Mouse (Mus musculus): ENCODE data around the gene Ercc6l2. TPM values are rescaled to one million over a fixed set of nuclear protein-coding genes. Genes with fewer than 3 reads are reported as not detected.

Gene Ercc6l2
- polyA plus RNA-seq, 1 experiment from 2014 or later = 6.2 TPM

DNA sequence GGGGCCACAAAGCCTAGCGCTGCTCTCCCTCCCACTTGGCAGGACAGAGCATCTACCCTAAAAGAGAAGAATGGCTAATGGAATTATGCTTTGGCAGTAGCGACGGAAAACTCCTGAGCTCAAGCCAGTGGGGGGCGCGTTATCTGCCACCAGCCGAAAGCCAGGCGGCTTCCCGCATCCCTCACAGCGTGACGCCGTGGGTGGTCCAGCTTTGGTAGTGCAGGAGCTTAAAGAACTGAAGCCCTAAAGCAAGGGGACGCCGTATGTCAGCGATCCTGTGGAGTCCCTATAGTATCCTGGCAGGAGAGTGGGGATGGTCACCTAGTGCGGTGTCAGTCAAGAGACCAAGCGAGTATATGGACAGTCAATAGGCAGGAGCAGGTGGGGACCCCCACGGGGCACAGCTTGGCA is 86.3 kb downstream of the Ercc6l2 start:
- TF ChIP-seq CTCF (IDR thresholded peaks at IDR 0.05; ENCODE audit: low read depth) = peak; percentile 61
- Histone ChIP-seq H3K27me3 (replicated peaks; ENCODE audit: control insufficient read depth, insufficient read depth, low read length) (no peaks in the 10 kb centered on the region), H3K4me3 (ENCODE audit: low read depth, low read length) (no peak overlapping the region), H3K4me2 (replicated peaks; ENCODE audit: low read depth) (peak overlapping the region; percentile 57), H3K36me3 (ENCODE audit: control insufficient read depth, insufficient read depth) (peaks cover 9% of the 10 kb centered on the region; the same call in 1 of the 2 replicates), H3K9ac (ENCODE audit: low read depth, low read length) (no peak overlapping the region), H3K27ac (ENCODE audit: low read depth, low read length) (no peak overlapping the region; the same call in 1 of the 2 replicates), H3K9me3 (ENCODE audit: control insufficient read depth) (no peaks in the 10 kb centered on the region), H3K4me1 (replicated peaks; ENCODE audit: control insufficient read depth, insufficient read depth, low read length) (peaks cover 3% of the 10 kb centered on the region; the same call in 1 of the 2 replicates)
- 38% methylated on average over 17 of the region's 17 CpGs for whole genome bisulfite sequencing
- ATAC-seq = no peak

DNA sequence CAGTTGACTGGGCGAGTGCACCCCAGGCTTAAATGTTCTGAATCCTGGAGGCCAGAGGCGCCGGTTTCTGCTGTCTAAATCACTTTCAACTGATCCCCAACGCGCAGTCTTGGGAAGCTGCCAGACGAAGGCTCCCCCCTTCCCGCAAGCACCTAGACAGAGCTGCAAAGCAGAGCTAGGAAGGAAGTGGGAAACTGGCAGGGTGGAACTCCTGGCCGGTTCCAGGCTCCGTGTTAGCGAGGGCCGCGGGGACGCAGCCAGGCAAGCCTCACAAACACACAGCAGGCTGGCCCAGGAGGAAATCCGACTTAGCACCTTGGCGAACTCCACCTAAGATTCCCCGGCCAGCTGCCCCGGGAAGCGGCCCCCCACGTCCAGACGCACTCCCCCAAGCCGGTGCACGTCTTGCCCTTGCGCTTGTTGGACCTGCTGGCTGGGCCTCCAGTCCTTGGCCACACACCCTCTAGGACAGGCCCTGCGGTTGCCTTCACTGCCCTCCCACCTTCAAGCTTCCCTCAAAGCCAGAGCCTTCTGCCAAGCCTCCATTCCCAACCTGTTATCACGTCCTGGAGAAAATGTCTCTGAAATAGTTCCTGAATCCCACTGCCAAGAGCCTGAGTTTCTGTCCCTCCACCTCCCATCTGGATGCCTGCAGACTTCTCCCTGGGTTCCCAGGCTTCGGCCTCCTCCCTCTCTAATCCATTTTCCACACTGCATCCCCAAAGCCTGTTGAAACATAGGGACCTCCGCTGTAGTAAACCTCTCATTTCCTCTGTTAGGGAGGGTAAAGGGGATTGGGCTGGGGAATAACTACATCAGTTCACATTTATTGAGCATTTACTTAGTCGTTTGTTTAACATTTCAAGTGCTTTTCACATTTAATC is 86.9 kb downstream of the Ercc6l2 start:
- Histone ChIP-seq H3K9ac (ENCODE audit: low read depth, low read length) (no peak overlapping the region), H3K4me1 (replicated peaks; ENCODE audit: control insufficient read depth, insufficient read depth, low read length) (peaks cover 3% of the 10 kb centered on the region; the same call in 1 of the 2 replicates), H3K27me3 (replicated peaks; ENCODE audit: control insufficient read depth, insufficient read depth, low read length) (no peaks in the 10 kb centered on the region), H3K4me2 (replicated peaks; ENCODE audit: low read depth) (peak overlapping the region; percentile 57), H3K9me3 (ENCODE audit: control insufficient read depth) (no peaks in the 10 kb centered on the region), H3K27ac (ENCODE audit: low read depth, low read length) (no peak overlapping the region), H3K4me3 (ENCODE audit: low read depth, low read length) (no peak overlapping the region), H3K36me3 (ENCODE audit: control insufficient read depth, insufficient read depth) (peaks cover 9% of the 10 kb centered on the region; the same call in 1 of the 2 replicates)
- no peak for TF ChIP-seq CTCF (IDR thresholded peaks at IDR 0.05; ENCODE audit: low read depth)
- 49% methylated on average over 28 of the region's 28 CpGs for WGBS
- no peak for ATAC-seq

DNA sequence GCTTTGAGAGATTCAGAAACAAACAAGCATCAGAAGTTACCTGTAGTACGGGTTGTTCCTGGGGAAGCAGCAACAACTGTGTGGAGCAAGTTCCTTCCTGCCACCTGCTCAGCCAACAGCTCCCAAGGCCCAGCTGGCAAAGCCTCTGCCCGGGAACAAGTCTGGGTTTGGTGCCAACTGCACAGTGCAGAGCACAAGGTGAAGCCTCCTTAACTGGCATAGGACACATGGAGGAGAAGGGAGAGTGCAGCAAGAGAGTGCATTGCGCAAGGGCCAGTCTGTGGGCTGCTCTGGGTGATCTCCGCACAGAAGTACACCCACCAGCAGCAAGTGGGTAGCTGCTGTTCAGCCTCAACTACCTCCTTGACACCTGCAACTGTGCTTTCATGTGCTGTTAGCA is 91.5 kb downstream of the Ercc6l2 start:
- no peak overlapping the region for H3K27ac ChIP-seq (ENCODE audit: low read depth, low read length)
- H3K4me3 ChIP-seq (ENCODE audit: low read depth, low read length) = no peak overlapping the region
- 81% methylated on average over 4 of the region's 4 CpGs for WGBS
- H3K4me2 ChIP-seq (replicated peaks; ENCODE audit: low read depth) = no peak overlapping the region
- no peaks in the 10 kb centered on the region for H3K27me3 ChIP-seq (replicated peaks; ENCODE audit: control insufficient read depth, insufficient read depth, low read length)
- no peak for TF ChIP-seq CTCF (IDR thresholded peaks at IDR 0.05; ENCODE audit: low read depth)
- H3K9ac ChIP-seq (ENCODE audit: low read depth, low read length) = no peak overlapping the region
- no peaks in the 10 kb centered on the region for H3K9me3 ChIP-seq (ENCODE audit: control insufficient read depth)
- no peak for ATAC-seq
- H3K4me1 ChIP-seq (replicated peaks; ENCODE audit: control insufficient read depth, insufficient read depth, low read length) = peaks cover 3% of the 10 kb centered on the region; the same call in 1 of the 2 replicates
- H3K36me3 ChIP-seq (ENCODE audit: control insufficient read depth, insufficient read depth) = no peaks in the 10 kb centered on the region

DNA sequence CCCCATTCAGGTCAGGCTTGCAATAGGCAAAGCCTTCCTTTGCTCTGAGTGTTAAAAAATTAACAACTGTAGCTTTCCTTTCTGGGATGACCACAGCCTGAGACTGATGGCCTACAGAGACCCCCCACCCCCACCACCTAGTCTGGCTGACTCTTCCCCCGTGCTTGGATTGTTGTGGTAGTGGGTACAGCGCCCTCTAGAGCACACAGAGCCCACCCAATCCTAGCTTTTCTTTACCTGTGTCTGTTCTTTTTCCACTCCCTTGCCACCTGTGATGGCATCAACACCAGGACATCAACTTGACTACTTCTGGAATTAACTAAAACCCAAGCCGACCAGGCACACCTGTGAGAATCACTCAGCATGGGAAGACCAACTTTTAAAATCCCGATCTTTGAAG is 92.4 kb downstream of the Ercc6l2 start:
- Histone ChIP-seq H3K4me1 (replicated peaks; ENCODE audit: control insufficient read depth, insufficient read depth, low read length) (no peaks in the 10 kb centered on the region), H3K27me3 (replicated peaks; ENCODE audit: control insufficient read depth, insufficient read depth, low read length) (no peaks in the 10 kb centered on the region), H3K9me3 (ENCODE audit: control insufficient read depth) (no peaks in the 10 kb centered on the region), H3K27ac (ENCODE audit: low read depth, low read length) (no peak overlapping the region), H3K9ac (ENCODE audit: low read depth, low read length) (no peak overlapping the region), H3K4me3 (ENCODE audit: low read depth, low read length) (no peak overlapping the region), H3K36me3 (ENCODE audit: control insufficient read depth, insufficient read depth) (no peaks in the 10 kb centered on the region), H3K4me2 (replicated peaks; ENCODE audit: low read depth) (no peak overlapping the region)
- ATAC-seq = no peak
- peak; percentile 35; the same call in 1 of the 2 replicates for TF ChIP-seq CTCF (IDR thresholded peaks at IDR 0.05; ENCODE audit: low read depth)
- WGBS = 44% methylated on average over 4 of the region's 4 CpGs

DNA sequence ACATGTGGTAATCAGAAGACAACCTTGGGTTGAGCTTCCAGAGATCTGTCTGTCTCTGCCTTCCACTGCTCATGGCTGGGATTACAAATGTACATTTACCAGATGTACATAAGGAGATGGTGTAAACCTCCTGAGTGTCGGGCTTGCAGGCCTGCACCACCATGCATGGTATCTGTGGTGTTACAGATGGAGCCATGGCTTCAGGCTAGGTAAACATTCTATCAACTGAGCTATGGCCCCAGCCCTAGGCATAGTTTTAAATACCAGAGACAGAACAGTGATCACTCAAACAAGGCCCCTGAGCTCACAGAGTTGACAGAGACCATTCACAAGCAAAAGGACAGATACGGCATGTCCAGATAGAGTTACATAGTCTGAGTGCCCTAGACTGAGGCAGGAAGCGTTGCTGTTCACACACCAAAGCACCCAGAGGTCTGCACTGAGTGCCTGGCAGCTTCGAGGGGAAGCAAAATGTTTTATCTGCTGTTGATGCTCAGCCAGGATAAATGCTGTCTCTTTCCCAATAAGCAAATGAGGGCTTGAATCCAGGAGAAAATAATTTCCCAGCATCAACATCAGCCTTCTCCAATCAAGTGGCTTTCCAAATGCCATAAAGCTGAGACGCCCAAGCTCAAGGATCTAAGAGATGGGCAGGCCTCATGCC is 95.2 kb downstream of the Ercc6l2 start:
- no peak for ATAC-seq
- TF ChIP-seq CTCF (IDR thresholded peaks at IDR 0.05; ENCODE audit: low read depth) = no peak
- no peaks in the 10 kb centered on the region for H3K9me3 ChIP-seq (ENCODE audit: control insufficient read depth)
- H3K4me3 ChIP-seq (ENCODE audit: low read depth, low read length) = no peak overlapping the region
- H3K27ac ChIP-seq (ENCODE audit: low read depth, low read length) = peak overlapping the region; percentile 4; the same call in 1 of the 2 replicates
- H3K27me3 ChIP-seq (replicated peaks; ENCODE audit: control insufficient read depth, insufficient read depth, low read length) = no peaks in the 10 kb centered on the region
- no peak overlapping the region for H3K9ac ChIP-seq (ENCODE audit: low read depth, low read length)
- no peak overlapping the region for H3K4me2 ChIP-seq (replicated peaks; ENCODE audit: low read depth)
- WGBS = 47% methylated on average over 5 of the region's 5 CpGs
- no peaks in the 10 kb centered on the region for H3K4me1 ChIP-seq (replicated peaks; ENCODE audit: control insufficient read depth, insufficient read depth, low read length)
- no peaks in the 10 kb centered on the region for H3K36me3 ChIP-seq (ENCODE audit: control insufficient read depth, insufficient read depth)

DNA sequence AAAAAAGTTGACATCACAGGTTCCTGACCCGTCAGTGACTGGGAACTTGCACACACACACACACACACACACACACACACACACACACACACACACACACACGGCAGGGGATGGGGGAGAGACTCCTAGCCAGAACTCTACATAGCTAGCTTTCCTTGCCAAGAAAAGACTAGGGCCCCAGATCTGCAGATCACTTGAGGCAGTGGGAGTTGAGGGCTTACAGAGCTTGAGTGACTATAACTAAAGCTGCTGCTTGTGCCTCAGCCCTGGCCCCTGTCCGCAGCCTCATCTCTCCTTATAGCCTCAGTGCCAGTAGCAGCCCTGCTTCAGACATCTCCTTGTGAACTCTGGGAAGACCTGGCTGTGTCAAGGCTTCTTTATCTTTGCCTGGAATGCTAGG is 96.6 kb downstream of the Ercc6l2 start:
- Histone ChIP-seq H3K27ac (ENCODE audit: low read depth, low read length) (no peak overlapping the region), H3K27me3 (replicated peaks; ENCODE audit: control insufficient read depth, insufficient read depth, low read length) (no peaks in the 10 kb centered on the region), H3K4me1 (replicated peaks; ENCODE audit: control insufficient read depth, insufficient read depth, low read length) (no peaks in the 10 kb centered on the region), H3K4me2 (replicated peaks; ENCODE audit: low read depth) (no peak overlapping the region), H3K4me3 (ENCODE audit: low read depth, low read length) (no peak overlapping the region), H3K9me3 (ENCODE audit: control insufficient read depth) (no peaks in the 10 kb centered on the region), H3K36me3 (ENCODE audit: control insufficient read depth, insufficient read depth) (no peaks in the 10 kb centered on the region), H3K9ac (ENCODE audit: low read depth, low read length) (no peak overlapping the region)
- no peak for ATAC-seq
- WGBS = 37% methylated on average over 3 of the region's 3 CpGs
- TF ChIP-seq CTCF (IDR thresholded peaks at IDR 0.05; ENCODE audit: low read depth) = no peak

Measured in intestine, postnatal 0 days (tissue).